In genomic region chr14:52103474-52103855, GRCm38 (mm10) we compare ENCODE assay signal across 8 mouse cellular contexts. TPM values are rescaled to one million over a fixed set of nuclear protein-coding genes. Genes with fewer than 3 reads are reported as not detected.
DNase-seq lines count a peak whose midpoint lies in the region; ATAC-seq and TF ChIP-seq lines count a peak whose summit lies in the region.

No protein-coding gene starts in this region.

- no peak for TF ChIP-seq CTCF in lung, embryonic 14.5 days (IDR thresholded peaks at IDR 0.05; ENCODE audit: low read depth)
- TF ChIP-seq CTCF in olfactory bulb, adult 2 months (IDR thresholded peaks at IDR 0.05; ENCODE audit: insufficient read depth, low read depth, low read length), result no peak

- H3K9ac ChIP-seq in lung, embryonic 14.5 days, result peak overlapping the region; percentile 99
- H3K9ac ChIP-seq in liver, embryonic 11.5 days (ENCODE audit: low read depth, low read length), result peak overlapping the region; percentile 100

- H3K27me3 ChIP-seq in lung, embryonic 14.5 days (ENCODE audit: insufficient read depth, low read length), result no peaks in the 10 kb centered on the region
- no peaks in the 10 kb centered on the region for H3K27me3 ChIP-seq in forebrain, embryonic 10.5 days (ENCODE audit: poor library complexity, severe bottlenecking)
- H3K27me3 ChIP-seq in liver, embryonic 11.5 days (replicated peaks; ENCODE audit: control insufficient read depth, insufficient read depth, low read length), result no peaks in the 10 kb centered on the region

- peak overlapping the region; percentile 97 for H3K27ac ChIP-seq in lung, embryonic 14.5 days (ENCODE audit: low read depth)
- H3K27ac ChIP-seq in forebrain, embryonic 10.5 days, result peak overlapping the region; percentile 98
- H3K27ac ChIP-seq in liver, embryonic 11.5 days (ENCODE audit: low read depth, low read length), result peak overlapping the region; percentile 97
- peak overlapping the region; percentile 93 for H3K27ac ChIP-seq in olfactory bulb, adult 2 months (ENCODE audit: insufficient read depth, low read depth, low read length)

- peaks cover 17% of the 10 kb centered on the region for H3K36me3 ChIP-seq in lung, embryonic 14.5 days (ENCODE audit: insufficient read depth)
- peaks cover 38% of the 10 kb centered on the region for H3K36me3 ChIP-seq in forebrain, embryonic 10.5 days (replicated peaks)
- no peaks in the 10 kb centered on the region; the same call in 1 of the 2 replicates for H3K36me3 ChIP-seq in liver, embryonic 11.5 days (ENCODE audit: control insufficient read depth, insufficient read depth, low read length)

- peaks cover 13% of the 10 kb centered on the region; the same call in 1 of the 2 replicates for H3K4me1 ChIP-seq in lung, embryonic 14.5 days (ENCODE audit: insufficient read depth)
- peaks cover 48% of the 10 kb centered on the region for H3K4me1 ChIP-seq in forebrain, embryonic 10.5 days
- peaks cover 25% of the 10 kb centered on the region for H3K4me1 ChIP-seq in liver, embryonic 11.5 days (replicated peaks; ENCODE audit: control insufficient read depth, insufficient read depth, low read length)
- peaks cover 4% of the 10 kb centered on the region; the same call in 1 of the 2 replicates for H3K4me1 ChIP-seq in olfactory bulb, adult 2 months (ENCODE audit: control insufficient read depth, insufficient read depth, low read length)

- peak overlapping the region; percentile 98 for H3K4me3 ChIP-seq in lung, embryonic 14.5 days (ENCODE audit: low read depth, low read length)
- peak overlapping the region; percentile 92 for H3K4me3 ChIP-seq in forebrain, embryonic 10.5 days
- H3K4me3 ChIP-seq in liver, embryonic 11.5 days (ENCODE audit: low read depth, low read length), result peak overlapping the region; percentile 99
- H3K4me3 ChIP-seq in olfactory bulb, adult 2 months (ENCODE audit: insufficient read depth, low read depth, low read length), result peak overlapping the region; percentile 80

- ATAC-seq in lung, embryonic 14.5 days (ENCODE audit: insufficient read depth), result no peak; the same call in 1 of the 2 replicates
- ATAC-seq in liver, embryonic 11.5 days (replicated peaks; ENCODE audit: low FRiP score), result peak; percentile 0

- no peaks in the 10 kb centered on the region for H3K9me3 ChIP-seq in lung, embryonic 14.5 days (ENCODE audit: low read depth, low read length)
- H3K9me3 ChIP-seq in forebrain, embryonic 10.5 days, result no peaks in the 10 kb centered on the region
- no peaks in the 10 kb centered on the region for H3K9me3 ChIP-seq in liver, embryonic 11.5 days (ENCODE audit: control insufficient read depth, low read length)

- peak overlapping the region; percentile 87 for H3K4me2 ChIP-seq in lung, embryonic 14.5 days
- H3K4me2 ChIP-seq in liver, embryonic 11.5 days, result peak overlapping the region; percentile 92

- TF ChIP-seq POLR2A in olfactory bulb, adult 2 months (IDR thresholded peaks at IDR 0.05; ENCODE audit: insufficient read depth, low read depth, low read length), result no peak

- peak; percentile 79 for DNase-seq in adrenal gland, postnatal 14 days
- DNase-seq in adrenal gland, postnatal 4 days (ENCODE audit: low spot score in 2 of 2), result no peak
- DNase-seq in lung, embryonic 14.5 days, result no peak
- no peak for DNase-seq in lung, postnatal 10 days
- no peak for DNase-seq in forebrain, embryonic 10.5 days (ENCODE audit: extremely low spot score, low spot score)
- DNase-seq in liver, embryonic 11.5 days (ENCODE audit: low spot score), result no peak
- no peak for DNase-seq in spleen, adult 18-20 months

- under 1% methylated on average over 30 of the region's 30 CpGs for WGBS in lung, embryonic 14.5 days
- whole genome bisulfite sequencing in forebrain, embryonic 10.5 days, result under 1% methylated on average over 30 of the region's 30 CpGs
- WGBS in liver, embryonic 11.5 days, result under 1% methylated on average over 30 of the region's 30 CpGs
- under 1% methylated on average over 30 of the region's 30 CpGs for WGBS in olfactory bulb, adult 2 months

RNA-seq across cellular contexts. Expression of gene Hnrnpc, which starts 0.4 kb away (rescaled TPM):
- total RNA-seq in adrenal gland, postnatal 14 days (2021), result 221 and 230 TPM in 2 replicates
- 100 to 1,000 TPM; 247 to 267 TPM for total RNA-seq in adrenal gland, postnatal 4 days (2021)
- 673 and 695 TPM in 2 replicates for polyA plus RNA-seq in lung, embryonic 14.5 days (2014; fragmentation: Nextera tagmentation; extraction: Ambion mirVana)
- polyA plus RNA-seq in forebrain, embryonic 10.5 days (2016; fragmentation: Nextera tagmentation; extraction: Ambion mirVana), result 894 and 948 TPM in 2 replicates
- polyA plus RNA-seq in liver, embryonic 11.5 days (2014; fragmentation: Nextera tagmentation; extraction: Ambion mirVana), result 698 and 737 TPM in 2 replicates
- polyA plus RNA-seq in olfactory bulb, adult 2 months (2012; ENCODE audit: insufficient read depth, insufficient read length, low replicate concordance, missing spikeins), result 795 TPM in 1 of 2 replicates, not detected in the other

RNA-seq across cellular contexts. Expression of gene Rpgrip1, which starts 7.0 kb away (rescaled TPM):
- 0.44 and 1.4 TPM in 2 replicates for total RNA-seq in adrenal gland, postnatal 14 days (2021)
- 1 to 10 TPM in 1 of 2 experiments, under 1 TPM in 1; 0.37 to 1.6 TPM for total RNA-seq in adrenal gland, postnatal 4 days (2021)
- 76.1 TPM in 2 replicates for polyA plus RNA-seq in lung, embryonic 14.5 days (2014; fragmentation: Nextera tagmentation; extraction: Ambion mirVana)
- polyA plus RNA-seq in forebrain, embryonic 10.5 days (2016; fragmentation: Nextera tagmentation; extraction: Ambion mirVana), result 130 and 134 TPM in 2 replicates
- 103 and 111 TPM in 2 replicates for polyA plus RNA-seq in liver, embryonic 11.5 days (2014; fragmentation: Nextera tagmentation; extraction: Ambion mirVana)
- polyA plus RNA-seq in olfactory bulb, adult 2 months (2012; ENCODE audit: insufficient read depth, insufficient read length, low replicate concordance, missing spikeins), result not detected in 2 replicates
